Mouse (Mus musculus) right cerebral cortex, postnatal 10 days (tissue): Measurements from ENCODE around the gene Ten1.

ENCODE experiments used
- DNase-seq, 2 experiments: peaks; one replicate each; pipeline ENCODE4 v3.0.0; 2021; ENCODE audit warnings: low spot score in 2 of 2

Ten1 gene

DNA sequence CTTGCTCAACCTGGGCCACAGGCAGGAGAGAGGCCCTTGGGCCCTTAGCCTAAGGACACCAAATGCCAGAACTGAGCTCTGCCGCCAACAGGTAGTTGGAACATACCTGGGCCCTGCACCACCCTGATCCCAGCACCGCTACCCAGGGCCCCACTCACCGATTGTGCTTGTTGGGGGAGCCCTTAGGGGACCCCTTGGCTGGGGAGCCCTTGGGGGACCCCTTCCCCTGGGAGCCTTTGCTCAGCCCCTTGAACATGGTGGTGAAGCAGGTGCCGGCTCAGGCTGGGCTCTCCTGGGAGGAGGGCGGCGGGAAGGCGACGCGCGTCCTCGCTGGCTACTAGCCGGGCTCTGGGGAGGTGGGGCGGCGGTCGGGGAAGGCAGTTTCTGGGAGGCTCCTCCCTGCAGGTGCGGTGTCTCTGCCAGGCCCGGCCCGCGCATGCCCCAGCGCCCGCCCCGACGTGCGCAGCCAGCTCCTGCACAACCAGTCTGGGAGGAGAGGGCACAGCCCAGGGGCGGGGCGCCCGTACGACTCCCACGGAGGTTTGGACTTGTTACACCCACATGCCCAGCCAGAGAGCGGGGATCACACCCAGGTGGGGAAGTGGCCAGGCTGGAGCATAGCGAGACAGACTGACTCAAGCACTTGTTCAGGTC, 39.2 kb downstream of the Ten1 start, which contains the start of gene Evpl:
Gene Evpl, minus strand, starts transcription at position 336 of the 654 bp plus-strand sequence.
- DNase-seq, result no peak

DNA sequence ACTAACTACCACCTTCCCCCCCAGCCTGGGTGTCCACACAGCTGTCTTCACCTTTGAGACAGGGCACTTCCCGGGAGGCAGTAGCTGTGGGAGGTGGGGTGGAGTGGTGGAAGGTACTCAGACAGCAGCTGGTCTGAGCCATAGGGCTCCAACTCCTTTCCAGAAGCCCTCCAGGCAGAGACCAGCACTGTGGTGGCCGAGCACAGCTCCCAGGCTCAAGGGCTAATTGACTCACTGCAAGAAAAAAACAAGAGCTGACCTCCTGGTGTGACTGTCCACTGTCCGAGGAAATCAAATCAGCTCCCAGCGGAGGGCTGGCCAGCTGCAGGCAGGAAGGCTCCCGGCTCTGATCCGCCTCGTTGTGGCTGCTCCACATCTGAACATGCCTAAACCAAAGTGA, 41.1 kb downstream of the Ten1 start:
- DNase-seq, result no peak

DNA sequence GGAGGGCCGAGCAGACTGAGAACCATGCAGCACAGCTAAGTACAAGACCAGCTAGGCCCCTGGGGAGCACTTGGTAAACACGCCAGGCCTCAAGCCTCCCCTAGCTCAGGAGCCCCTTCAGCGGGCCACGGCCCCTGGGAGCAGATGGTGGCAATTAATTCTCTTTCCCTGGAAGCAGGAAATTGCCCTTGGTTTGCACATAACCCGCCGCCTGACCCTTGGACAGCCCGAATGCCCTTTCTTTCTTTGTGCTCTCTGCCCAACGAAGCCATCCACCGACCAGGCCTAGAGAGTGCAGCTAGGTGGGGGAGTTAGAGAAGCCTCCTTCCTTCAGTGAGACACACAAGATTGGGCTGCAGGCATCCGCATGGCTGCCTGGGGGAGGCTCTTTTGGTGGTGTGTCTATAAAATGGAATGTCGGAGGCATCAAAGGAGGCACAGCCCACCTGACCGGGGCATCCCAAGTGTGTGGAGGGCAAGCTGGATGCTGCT, 43.1 kb downstream of the Ten1 start:
- no peak for DNase-seq

DNA sequence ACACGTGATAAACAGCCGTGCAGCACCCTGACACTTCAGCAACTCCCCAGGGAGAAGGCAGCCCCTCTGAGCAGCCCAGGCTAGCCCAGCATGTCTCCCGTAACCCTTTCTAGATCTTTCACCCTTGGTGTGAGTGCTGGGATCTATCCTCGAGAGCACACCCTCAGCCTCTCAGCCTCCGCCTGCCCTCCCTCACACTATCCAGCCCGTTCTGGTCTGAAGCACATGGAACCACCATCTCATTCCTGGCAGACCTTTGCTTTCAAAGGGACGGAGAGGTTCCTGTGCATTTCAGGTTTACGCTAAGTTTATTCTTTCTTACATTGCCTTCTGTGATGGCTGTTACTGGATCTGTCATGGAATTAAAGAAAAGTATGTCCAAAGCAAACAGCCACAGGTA, 45.9 kb downstream of the Ten1 start:
- DNase-seq, result no peak

DNA sequence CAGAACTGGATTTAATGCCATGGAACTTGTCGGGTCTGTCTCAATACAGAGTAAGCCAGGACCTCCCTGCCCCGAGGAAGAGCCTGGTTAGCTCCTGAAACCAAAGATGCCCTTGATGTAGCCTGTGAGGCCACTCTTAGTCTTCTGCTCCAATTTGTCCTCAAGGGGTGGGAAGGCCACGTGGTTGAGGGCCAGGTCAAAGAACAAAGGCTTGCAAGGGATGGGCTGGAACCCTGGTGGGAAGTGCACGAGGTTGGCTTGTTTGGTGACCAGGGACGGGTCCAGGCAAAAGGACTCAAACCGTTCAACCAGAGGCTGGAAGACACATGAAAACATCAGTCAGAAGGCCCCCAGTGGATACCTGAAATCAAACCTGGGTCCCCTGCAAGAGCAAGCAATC, 47.0 kb downstream of the Ten1 start:
- no peak for DNase-seq

DNA sequence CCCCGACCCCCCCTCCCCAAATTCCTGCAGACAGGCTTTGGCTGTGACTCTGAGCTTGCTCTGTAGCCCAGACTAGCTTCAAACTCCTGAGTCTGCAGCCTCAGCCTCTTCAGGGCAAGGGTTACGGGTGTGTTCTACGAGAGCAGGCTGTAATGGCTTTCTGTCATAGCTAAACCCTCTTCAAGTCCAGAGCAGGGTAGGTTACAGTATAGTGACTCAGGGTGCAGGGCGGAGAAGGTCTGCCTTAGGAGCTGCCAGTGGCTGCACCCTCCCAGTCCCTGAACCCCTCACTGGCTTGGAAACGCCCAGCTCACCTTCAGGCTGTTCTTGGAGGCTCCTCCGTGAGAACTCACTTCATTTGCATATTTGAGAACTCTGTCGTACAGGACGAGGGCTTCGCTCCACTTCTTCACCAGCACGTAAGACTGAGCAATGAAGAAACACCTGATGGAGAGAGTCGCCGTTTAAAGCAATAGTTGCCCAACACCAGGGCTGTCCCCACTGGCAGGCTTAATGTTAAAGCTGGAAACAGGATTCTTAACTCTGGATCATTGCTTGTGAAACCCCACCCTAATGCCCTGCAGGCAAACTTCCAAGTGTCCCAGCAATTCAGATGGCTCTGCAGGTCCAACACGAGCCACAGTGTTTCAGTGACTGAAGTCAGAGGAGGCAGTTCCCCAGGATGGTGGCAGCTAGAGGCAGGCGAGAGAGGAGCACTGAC, 49.0 kb downstream of the Ten1 start:
- DNase-seq, result no peak

DNA sequence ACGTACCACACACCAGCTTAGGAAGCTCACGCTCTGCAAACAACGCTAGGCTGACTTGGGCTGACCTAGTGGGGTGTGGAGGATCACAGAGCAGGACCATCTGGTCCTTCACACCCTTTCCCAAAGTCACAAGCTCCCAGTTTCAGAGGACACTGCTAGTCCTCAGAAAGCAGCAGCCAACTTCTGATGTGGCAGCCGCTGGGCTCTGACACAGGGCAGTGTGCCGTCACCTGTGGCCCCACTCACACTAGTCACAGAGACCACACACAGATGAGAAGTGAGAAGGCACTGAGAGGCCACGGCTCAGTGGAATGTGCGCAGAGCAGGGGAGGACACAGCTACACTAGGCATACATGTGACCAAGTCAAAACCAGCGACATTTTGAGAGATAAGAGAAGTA, 52.2 kb downstream of the Ten1 start:
- DNase-seq, result no peak

DNA sequence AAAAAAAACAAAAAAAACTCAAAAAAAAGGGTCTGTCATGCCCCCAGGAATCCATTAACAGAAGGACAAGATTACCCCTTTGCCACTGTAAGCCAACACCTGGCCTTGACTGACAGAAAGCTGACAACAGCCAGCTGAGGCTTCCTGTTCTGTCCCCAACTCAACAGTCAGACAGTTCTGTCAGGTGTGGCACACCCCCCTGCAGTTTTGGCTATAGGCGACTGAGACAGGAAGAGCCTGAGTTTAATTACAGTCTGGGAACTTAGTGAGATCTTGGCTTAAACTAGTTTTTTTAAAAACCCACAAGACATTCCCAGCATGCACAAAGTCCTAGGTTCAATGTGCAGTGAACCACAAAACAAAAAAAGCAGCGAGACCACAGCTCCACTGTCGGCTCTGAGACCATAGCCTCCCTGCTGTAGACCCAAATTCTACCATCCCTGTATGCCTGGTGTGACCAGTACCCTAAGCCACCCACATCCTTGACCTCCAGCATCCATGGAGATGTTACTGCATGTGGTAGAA, 54.5 kb downstream of the Ten1 start:
- no peak for DNase-seq

DNA sequence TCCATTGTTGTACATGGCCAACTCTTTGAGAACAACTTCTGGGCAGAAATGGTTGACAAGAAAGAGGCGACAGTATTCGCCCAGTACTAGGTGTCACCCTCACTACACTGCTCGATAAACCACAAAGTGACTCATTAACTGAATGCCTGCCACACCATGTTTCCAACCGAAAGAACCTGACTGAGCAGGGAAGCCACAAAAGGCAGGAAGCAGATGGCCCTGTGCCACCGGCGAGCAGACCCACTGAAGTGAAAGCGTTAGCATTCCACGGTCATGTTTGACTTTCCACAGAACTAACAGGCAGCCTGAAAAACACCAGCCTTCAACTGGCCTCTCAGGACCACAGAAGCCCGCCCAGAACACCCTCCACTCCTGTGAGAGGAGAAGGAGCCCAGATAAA, 56.0 kb downstream of the Ten1 start:
- no peak for DNase-seq

DNA sequence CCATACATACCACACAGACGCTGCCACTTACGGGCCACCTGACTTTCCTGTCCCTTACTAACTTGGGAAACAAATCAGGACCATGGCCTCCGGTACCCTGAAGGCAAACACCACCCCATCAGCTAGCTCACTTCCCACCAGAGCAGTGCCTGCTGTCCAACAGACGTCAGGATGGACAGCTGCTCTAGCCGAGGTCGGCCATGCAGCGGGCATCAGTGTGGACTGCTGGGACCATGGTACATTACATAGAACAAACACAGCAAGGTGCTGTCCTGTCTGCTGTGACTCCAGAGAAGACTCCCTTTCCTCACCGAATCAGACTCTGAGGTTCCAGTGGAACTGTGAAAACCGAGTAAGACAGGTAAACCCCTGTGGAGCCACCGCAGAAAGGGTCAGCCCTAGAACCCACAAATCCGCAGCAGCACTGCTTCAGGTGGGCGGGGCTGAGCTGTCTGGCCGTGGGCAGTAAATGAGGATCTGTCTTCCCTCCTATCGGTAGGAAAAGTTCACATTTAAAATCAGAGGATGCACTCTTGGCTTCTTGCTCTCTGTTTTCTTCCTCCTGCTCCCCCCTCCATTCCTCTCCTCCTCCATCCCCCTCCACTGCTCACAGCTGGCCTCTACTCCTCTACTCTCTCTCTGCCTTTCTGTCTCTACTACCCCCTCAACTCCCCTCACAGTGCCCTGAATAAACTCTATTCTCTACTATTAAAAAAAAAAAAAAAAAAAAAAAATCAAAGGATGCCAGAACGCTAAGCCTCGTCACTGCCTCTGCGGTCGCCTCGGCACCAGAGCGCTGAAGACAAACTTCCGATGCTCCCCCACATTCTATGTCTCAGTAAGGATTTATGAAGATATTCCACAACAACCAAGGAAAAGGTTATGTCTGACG, 56.7 kb downstream of the Ten1 start:
- DNase-seq, result no peak

DNA sequence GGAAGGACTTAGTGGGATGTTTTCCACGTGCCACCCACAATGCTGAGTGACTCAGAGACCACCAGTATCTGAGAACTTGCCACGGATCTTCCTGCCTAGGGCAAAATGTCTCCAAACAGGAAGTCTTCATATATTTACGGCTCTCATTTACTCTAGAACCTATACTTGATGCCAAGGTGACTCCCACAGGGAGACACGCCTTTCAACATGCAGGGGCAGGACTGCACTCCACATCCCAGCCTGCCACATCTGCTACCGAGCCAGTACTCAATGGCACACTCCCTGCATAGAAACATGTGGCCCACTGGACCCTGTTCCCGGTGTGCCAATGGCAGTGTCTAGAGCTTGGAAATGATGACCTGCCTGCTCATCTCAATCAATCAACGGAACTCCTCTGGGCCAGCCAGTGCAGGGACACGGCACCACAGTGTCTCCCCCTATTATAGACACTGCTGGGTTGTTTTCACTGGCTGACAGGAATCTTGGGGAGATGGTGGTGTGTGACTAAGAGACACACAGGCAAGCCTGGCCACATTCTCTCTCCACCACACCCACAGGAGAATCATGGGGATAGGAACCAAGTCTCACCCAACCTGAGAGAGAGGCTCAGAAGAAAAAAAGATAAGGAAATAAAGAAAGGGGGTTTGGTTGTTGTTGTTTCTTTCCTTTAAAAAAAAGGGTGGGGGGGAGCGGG, 57.5 kb downstream of the Ten1 start:
- DNase-seq, result no peak

DNA sequence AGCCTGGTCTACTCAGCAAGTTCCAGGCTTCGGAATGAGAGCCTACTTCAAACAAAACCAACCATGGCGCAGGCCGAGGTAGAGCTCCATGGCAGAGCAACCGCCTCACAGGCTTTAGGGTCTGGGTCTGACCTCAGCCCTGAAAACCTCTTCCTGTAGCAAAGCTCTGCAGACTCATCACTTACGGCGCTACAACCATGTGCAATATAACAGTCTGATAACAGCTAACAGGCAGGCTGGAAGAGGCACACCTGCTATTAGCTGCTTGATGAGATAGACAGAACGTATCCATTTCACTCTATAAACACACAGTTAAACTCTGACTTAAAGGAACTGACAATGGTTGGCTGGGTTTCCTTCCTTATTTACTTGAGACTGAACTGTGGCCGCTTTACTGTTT, 60.8 kb downstream of the Ten1 start:
- no peak for DNase-seq

DNA sequence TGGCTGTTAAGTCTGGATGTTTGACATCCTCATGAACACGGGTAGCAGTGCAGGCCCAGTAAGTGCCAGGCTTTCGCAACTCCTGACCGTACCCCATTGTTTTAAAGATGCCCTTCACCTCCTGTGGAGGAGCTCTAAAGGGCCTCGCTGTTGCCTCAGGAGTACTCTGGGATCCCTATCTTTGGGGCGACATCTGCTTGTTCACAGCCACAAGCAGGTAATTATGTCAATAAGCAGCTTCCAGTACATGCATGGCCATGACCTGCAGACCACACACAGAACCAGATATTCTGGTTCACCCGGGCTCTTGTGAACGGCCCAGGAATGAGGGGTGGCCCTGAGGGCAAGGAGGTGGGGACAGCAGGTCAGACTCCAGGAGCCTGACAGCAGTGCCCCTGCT, 61.6 kb downstream of the Ten1 start:
- DNase-seq, result no peak
